Mouse (Mus musculus): ENCODE results near the gene Slc38a1.

The Slc38a1 gene

DNA sequence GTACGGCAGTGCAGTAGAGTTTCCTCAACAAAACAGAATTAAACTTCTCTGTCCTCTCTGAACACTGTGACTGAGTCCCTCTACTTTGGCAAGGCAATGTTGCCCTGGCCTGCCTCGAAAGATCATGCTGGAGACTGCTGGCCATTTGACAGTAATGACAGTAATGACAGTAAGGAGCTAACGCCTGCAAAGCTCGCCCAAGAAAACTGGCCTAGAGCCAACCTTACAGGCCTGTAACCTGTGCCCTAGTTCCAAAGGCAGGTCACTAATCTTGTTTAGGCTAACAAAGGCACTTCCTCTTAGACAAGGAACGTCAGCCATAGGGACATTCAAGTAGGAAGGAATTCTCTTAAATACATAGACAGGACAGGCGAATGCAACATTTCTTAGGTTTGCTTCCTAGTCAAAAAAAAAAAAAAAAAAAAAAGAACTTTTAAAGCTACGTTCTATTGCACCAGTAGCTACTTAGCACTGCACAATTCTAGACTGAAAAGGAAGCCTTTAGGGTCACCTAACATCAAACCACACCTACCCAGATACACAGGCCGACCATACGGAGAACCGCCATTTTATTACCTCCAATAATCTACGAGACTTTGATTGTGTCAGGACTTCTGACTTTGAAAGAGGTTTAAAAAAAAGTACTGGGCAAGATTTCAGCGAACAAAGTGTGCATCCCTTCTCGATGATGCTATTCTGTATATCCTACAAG lies 74.3 kb downstream of the Slc38a1 start:
- DNase-seq (ENCODE audit: extremely low spot score, low read depth, low spot score): no peak

DNA sequence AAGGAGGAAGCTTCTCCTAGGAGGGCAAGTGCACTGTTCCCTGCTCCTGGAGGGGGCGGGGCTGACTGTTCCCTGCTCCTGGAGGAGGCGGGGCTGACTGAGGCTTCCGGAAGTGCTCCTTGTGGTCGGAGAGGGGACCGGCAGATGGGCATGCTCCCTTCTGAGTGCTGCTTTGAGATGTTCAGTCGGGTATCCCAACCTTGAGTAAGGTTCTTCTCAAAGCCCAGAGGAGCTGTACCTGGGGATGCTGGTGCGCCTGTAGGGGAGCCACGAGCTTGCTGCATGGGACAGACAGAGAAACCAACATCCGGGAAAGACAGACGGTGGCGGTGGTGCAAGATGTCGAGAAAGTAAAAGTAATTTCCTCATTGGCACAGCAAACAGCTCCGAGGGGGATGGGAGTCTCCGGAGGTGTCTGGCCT lies 75.9 kb downstream of the Slc38a1 start:
- no peak for DNase-seq (ENCODE audit: extremely low spot score, low read depth, low spot score)

DNA sequence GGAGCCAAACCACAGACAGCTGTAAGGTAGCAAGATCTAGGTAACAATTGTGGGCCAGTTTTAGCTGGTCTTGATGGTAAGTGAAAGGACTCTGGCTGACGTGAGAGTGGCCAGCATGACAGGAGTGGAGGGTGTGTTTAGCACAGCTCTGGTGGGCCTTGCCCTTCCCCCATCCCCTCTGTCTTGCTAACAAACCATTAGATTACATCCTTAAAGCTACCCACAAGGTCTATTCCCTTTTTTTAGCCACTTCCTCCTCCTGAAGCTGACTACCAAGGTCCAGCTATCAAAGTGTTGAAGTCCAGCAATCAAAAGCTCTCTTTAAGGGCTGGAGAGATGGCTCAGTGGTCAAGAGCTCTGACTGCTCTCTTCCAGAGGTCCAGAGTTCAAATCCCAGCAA lies 78.9 kb downstream of the Slc38a1 start:
- no peak for DNase-seq (ENCODE audit: extremely low spot score, low read depth, low spot score)

DNA sequence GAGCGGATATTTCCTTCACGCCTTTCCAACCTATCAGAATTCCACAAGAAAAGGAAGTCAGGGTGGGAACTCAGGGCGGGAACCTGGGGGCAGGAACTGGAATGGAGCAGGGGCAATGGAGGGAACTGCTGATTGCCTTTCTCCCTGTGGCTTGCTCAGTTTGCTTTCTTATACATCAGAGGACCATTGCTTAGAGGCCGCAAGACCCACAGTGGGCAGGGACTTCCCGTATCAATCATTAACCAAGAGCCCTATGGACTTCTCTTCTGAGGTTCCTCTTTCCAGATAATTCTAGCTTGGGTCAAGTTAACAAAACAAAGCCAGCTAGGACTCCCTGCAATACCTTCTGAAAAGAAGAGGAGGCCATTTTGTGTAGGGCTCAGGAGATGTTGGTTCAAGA lies 80.2 kb downstream of the Slc38a1 start:
- DNase-seq (ENCODE audit: extremely low spot score, low read depth, low spot score): no peak

DNA sequence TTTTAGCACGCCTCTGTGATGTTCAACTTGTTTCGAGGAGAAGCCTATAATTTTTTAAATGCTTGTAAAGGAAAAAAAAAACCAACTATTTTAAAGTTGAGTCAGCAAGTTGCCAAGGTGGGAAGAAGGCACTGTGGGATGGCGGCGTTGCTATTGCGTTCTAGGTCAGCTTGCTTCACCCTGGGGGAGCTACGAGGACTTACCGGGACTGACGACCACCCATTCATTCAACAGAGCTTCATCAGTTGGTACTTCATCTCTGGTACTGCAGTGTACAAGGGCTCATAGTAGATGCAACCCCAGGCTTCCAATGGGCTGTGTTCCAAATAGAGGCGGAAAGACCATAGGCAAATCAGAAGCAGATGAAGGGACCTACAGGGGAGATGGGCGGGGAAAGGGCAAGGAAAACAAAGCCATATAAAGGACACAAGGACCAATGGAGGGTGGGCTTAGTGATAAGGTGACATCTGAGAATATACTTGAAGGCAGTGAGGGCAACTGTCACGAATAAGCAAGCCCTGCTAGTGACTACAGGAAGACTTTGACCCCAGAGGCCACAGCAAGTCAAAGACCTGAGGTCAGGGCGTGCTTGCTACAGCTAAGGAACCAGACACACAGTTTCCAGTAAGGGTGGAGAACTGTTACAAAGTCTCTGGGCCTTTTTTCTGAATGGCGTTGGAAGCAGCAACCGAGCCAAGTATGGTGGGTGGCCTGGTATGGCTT lies 82.0 kb downstream of the Slc38a1 start:
- no peak for DNase-seq (ENCODE audit: extremely low spot score, low read depth, low spot score)

DNA sequence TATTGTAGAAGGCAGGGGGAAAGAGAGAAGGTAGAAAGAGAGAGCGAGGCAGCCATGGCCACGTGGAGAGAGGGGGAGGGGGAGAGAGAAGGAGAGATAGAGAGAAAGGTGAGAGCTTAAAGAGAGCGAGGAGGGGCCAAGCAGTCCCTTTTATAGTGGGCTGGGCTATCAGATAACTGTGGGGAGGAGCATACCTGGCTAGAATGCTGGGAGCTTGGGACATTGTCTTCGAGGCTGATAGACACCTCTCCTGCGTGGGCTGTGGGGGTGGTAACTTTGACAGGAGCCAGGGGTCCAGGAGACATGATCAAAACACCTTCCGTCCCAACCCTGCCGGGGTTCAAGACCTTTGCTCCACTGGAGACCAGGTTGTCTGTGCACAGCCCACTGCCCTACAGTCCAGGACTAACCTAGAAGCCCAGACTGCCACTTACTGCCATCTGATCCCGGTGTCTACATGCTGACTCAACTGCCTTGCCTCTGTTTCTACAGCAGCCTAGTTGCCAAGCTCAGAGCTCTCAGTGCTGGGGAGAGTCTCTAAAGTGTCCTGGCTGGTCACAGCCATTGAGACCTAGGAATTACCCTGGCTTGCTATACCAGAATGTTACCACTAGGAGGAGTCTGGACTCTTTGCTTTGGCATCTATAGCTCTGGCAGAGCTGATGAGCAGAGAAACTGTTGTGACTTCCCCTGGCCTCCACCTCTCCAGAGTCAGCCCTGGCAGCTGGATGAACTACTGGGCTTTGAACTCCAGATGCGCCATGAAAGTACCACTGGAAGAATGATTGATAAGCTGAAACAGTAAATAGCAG lies 90.9 kb downstream of the Slc38a1 start:
- peak; percentile 69 for DNase-seq (ENCODE audit: extremely low spot score, low read depth, low spot score)

DNA sequence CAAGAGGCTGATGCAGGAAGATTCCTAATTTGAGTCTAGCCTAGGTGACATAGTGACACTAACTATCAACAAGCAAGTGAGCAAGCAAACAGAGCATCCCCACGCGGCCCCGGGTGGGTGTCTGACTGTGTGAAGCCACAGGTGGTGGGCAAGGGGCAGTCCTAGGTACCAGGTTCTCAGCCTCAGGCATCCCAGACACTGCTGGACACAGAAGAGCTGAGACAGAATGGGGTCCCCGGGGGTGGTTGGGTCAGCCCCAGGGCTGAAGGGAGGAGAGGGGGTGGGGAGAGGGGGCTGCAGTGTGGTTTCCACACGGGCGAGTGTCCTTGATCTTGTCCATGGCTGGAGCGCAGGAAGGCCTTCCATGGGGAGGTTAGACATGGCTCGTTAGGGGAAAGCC lies 91.6 kb downstream of the Slc38a1 start:
- DNase-seq (ENCODE audit: extremely low spot score, low read depth, low spot score): no peak

DNA sequence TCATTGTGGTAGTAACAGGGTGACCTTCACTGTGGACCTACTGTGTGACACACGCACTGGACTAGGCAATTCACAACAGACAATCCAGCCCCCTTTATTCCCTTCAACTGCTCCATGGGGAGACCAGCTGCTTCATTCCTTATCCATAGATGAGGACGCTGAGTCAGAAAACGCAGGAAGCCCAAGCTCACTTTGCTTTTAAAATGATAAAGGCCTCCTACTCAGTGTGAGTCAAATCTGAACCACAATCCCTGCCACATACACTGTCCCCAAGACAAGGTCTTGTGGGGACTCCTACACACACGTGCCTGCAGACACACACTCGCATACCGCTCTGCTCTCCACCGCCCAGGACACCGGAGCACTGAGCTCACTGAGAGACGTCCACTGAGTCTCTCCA lies 94.3 kb downstream of the Slc38a1 start:
- DNase-seq (ENCODE audit: extremely low spot score, low read depth, low spot score): no peak

DNA sequence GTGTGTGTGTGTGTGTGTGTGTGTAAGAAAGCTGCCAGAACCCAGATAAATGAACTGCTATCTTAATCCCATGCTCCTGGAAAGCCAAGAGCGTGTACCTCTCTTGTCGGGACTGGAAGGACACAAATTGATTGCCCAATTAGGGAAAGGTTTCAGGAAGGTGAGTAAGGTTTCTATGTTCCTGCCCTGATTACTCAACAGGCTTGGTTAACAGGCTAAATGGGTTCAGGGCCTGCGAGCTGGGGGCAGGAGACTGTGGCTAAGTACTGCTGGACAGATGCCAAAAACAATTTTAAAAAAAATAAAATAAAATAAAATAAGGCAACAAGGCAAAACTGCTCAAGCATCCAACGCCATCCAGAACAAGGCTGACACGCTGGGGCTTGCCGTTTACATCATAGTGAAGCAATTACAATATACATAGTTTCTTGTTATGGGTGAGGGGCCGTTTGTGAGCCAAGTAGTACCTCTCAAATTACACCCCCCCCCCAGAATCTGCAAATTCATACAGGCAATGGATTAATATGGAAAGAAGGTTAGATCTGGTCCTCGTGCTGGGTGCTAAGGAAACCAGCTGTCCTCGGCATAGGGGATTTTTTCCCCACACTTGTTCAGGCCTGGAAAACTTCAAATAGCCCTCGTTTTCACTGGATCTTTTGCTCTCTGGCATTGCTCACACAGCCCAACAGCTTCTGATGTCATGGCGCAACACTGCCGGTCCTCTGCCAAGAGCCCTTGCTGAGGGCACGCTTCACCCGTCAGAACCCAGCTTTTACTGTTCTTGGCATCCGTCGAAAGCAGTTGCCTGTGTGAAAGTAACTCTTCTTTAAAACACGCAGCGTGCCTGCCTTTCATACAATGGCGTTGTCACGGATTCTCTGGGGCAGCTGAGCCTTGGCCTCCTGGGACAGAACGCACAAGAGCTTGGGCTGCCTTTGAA lies 95.2 kb downstream of the Slc38a1 start:
- DNase-seq (ENCODE audit: extremely low spot score, low read depth, low spot score): no peak

DNA sequence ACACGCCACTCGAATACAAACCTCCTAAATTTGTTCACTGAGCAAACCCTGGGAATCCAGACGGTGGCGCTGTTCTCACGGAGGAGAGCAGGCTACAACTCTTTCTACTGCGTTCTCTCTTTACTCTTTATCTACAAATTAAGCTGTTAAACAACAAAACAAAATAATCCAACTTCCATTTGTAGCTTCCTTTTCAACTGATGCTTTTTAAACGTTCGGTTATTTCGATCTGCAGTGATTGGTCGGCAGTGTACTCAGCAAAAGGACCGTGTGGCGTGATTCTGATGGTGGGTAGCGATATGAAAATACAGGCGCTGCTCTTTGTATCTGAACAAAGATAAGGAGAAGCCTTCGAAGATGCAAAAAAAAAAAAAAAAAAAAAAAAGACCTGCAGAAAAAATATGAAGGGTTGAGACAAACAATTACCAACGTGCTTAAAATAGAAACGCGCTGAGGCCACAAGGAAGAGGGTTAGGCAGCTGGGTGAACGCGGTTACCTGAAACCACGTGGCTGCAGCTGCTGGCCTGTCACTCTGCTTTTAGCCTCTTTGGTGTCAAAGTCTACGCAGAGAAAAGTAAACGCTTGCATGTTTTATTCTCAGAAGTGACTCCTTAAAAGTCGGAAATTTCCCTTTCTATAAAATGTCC lies 99.4 kb downstream of the Slc38a1 start:
- peak; percentile 61 for DNase-seq (ENCODE audit: extremely low spot score, low read depth, low spot score)

DNA sequence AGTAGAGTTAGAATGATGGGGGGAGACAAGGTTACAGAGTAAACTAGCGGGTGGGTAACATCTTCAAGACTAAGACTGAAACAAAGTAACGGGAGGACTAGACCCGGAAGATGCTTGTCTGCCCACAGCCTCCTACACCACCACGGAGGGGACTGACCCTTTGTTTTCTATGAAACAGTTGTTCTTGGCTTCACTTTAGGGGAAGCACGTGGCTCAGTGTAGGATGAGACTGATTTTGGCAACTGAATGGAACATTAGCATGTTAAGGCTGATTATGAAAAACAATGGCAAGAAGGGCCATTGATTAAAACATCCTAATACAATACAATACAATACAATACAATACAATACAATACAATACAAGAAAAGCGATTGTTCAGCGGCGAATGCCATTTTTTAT lies 100.6 kb downstream of the Slc38a1 start:
- no peak for DNase-seq (ENCODE audit: extremely low spot score, low read depth, low spot score)

DNA sequence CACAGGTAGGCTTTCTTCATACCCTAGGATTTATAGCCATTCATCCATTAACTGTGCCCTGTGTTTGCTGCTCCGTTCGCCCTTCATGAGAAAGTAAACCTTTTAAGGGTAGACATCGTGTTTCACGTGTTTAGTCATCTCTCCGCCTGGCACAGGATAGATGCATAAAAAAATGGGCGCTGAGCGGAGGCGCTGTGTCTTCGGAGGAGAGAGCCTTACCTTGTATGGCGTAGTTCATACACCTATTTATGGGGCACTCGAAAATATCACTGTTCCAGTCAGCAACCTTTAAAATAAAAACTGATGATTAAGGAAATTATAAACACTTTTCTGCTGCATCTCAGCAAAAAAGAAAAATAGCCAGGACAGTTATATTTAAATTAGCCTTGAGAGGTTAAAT lies 105.4 kb downstream of the Slc38a1 start:
- DNase-seq (ENCODE audit: extremely low spot score, low read depth, low spot score): no peak

DNA sequence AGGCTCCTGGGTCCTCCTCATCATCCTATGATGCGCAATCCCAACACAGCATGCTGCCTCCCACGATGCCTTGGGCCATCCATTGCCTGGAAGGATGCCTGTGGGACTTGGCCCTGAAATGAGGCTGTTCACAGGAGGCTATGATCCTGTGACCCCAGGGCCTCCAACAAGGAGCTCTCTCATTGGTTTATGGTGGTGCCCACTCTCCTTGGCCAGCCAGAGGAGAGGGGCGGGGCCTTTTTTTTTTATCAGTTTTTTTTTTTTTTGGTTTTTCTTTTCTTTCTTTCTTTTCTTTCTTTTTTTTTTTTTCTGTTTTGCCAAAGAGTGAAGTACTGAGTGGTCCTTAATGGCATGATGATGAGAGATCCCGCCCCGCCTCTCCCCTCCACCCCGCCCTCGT lies 106.3 kb downstream of the Slc38a1 start:
- no peak for DNase-seq (ENCODE audit: extremely low spot score, low read depth, low spot score)

DNA sequence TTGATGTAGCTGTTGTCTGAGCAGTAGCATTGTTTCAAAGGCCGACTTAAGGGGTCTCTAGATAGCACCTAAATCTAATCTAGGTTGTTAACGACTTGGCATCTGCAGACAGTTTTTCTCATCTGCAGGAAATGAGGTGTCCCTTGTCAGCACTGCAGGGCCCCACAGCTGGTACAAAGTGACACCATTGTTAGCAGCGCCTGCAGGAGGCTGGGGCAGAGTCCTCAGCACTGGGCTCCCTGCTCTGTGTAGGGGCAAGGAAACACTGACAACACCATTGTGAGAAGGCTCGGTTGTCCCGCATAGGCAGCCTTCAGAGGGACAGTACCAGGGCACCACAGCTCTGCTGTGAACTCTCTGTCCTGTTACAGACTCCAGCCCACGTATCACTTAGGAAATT lies 115.0 kb downstream of the Slc38a1 start:
- no peak for DNase-seq (ENCODE audit: extremely low spot score, low read depth, low spot score)

DNA sequence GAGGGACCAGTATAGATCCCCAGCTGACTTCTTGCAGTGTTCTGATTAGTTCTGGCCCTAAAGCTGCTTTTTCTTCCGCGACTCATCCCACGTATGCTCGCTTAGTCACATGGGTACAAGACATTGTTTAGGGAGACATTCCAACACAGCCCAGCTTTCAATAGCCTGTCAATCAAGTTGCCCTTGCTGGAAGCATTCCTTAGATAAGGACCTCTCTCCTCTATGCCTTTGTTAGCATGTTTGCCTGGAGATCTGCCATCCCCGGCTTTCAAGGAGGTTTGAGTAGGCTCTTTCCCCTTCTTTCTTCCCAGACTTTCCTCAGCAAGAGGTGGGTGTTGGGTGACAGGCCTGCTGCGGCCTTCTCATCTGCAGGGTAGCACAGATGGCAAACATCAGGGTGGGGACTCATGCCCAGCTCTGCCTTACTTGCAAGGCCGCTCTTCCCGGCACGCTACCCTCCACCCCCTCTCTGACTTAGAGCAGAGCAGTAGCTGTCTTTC lies 118.4 kb downstream of the Slc38a1 start:
- DNase-seq (ENCODE audit: extremely low spot score, low read depth, low spot score): no peak

Data from hindlimb bud, embryonic 11.5 days (tissue).